Mouse (Mus musculus) lung, embryonic 15.5 days (tissue): Measurements from ENCODE around the gene Sema3a. TPM values are rescaled to one million over a fixed set of nuclear protein-coding genes. Genes with fewer than 3 reads are reported as not detected.

ENCODE experiments used
- ATAC-seq: fragments of 200-750 bp; cut with Nextera tagmentation; 2 replicates; pipeline ENCODE4 v1.8.0; 2017; ENCODE audit warnings: moderate number of reproducible peaks, borderline replicate concordance; ENCODE audit not compliant: low FRiP score, low TSS enrichment; ENCODE audit errors: extremely low read depth
- H3K27ac ChIP-seq: fragments of 300-500 bp; sonication (generic); 2 replicates; pipeline ENCODE4 v1.5.1; 2015; ENCODE audit warnings: moderate library complexity, mild to moderate bottlenecking, inconsistent platforms
- H3K27me3 ChIP-seq: fragments of 300-500 bp; sonication (generic); 2 replicates; pipeline ENCODE4 v1.6.1; 2015; ENCODE audit warnings: inconsistent platforms
- H3K36me3 ChIP-seq: fragments of 300-500 bp; sonication (generic); 2 replicates; pipeline ENCODE4 v1.6.1; 2015; ENCODE audit warnings: inconsistent platforms
- H3K4me1 ChIP-seq: fragments of 300-500 bp; sonication (generic); 2 replicates; pipeline ENCODE4 v1.6.1; 2015; ENCODE audit warnings: inconsistent platforms
- H3K4me2 ChIP-seq: fragments of 300-500 bp; sonication (generic); 2 replicates; pipeline ENCODE4 v1.6.1; 2015; ENCODE audit warnings: inconsistent platforms, mild to moderate bottlenecking, moderate library complexity
- H3K4me3 ChIP-seq: fragments of 300-500 bp; sonication (generic); 2 replicates; pipeline ENCODE4 v1.5.1; 2015; ENCODE audit warnings: mild to moderate bottlenecking, inconsistent platforms
- H3K9ac ChIP-seq: fragments of 300-500 bp; sonication (generic); 2 replicates; pipeline ENCODE4 v1.6.1; 2015; ENCODE audit warnings: inconsistent platforms
- H3K9me3 ChIP-seq: fragments of 300-500 bp; sonication (generic); 2 replicates; pipeline ENCODE4 v1.6.1; 2016; ENCODE audit warnings: inconsistent platforms
- WGBS: fragments of 180-500 bp; shearing (Covaris S2); methylation state at CpG from one replicate; pipeline ENCODE4 v1.1.7; 2015; 5-methylcytosine and 5-hydroxymethylcytosine counted together
- polyA plus RNA-seq: library from polyadenylated mRNA; unstranded; fragments of >200 nt; fragmentation: Nextera tagmentation; extraction: Ambion mirVana; gene quantifications from 2 replicates; pipeline ENCODE4 v1.2.1, GENCODE M21; 2015

Sema3a gene
- 25.3 and 26.8 TPM in 2 replicates for polyA plus RNA-seq

DNA sequence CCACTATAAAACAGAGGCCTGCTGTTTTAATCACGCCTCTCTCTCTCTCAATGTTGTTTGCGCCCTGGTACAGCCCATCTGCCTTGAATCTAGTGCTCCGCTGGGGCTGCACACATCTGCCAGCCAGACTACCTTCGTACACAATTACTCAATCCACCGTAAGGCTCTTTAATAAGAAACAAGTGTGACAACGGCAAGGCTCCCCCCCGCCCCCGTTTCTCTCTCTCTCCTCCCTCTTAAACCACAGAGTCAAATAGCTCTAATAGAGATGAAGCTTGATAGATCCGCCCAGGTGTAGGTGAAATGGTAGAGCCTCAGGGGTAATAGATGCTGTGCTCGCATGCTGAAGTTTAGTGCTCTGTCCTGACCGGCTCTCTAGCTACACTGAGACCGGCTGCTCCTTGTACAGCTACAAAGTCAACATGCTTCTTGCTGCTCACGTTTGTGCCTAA lies at the start of gene Sema3a:
TSS of gene Sema3a (plus strand) at position 174 of the 452 bp plus-strand sequence.
- Histone ChIP-seq H3K9me3 (no peaks in the 10 kb centered on the region), H3K4me2 (peak within 1 kb of the TSS; percentile 34), H3K9ac (no peak within 1 kb of the TSS), H3K36me3 (no peaks in the 10 kb centered on the region), H3K4me1 (peaks cover 9% of the 10 kb centered on the region), H3K27ac (peak within 1 kb of the TSS; percentile 48), H3K27me3 (no peaks in the 10 kb centered on the region), H3K4me3 (no peak within 1 kb of the TSS)
- WGBS: 47% methylated on average over 13 of the region's 13 CpGs
- peak; percentile 52; the same call in 1 of the 2 replicates for ATAC-seq

DNA sequence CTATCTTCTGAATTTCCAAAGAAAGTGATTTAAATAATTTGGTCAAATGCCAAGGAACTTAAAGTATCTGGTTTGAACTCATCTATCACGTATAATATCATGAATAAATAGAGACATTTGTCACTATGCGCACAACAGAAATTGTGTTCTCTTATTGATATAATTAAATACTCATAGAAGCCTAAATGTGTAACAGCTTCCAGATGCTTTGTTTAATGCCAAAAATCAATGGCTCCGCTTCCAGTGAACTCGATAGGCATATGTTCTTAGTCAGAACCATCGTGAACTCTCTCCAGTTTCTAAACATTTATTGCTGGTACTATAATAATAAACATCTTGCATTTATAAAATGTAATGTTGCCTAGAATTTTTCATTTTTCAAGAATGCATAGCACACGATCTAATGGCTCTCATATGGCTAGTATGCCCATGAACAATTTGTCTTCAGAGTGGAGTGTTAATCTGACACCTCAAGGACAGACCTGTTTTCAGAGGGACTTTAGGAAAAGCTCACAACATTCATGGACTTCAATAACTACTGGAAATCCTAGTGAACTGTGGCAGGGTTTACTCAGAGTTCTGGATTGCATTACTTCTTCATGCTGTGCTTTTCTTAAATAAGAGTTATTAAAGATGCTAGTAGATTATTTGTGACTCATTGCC lies 40.3 kb upstream of the Sema3a start:
- Histone ChIP-seq H3K9me3 (no peaks in the 10 kb centered on the region), H3K4me2 (no peak overlapping the region), H3K27ac (no peak overlapping the region), H3K4me1 (no peaks in the 10 kb centered on the region), H3K36me3 (no peaks in the 10 kb centered on the region), H3K27me3 (no peaks in the 10 kb centered on the region), H3K9ac (no peak overlapping the region), H3K4me3 (no peak overlapping the region)
- WGBS: 41% methylated on average over 6 of the region's 6 CpGs
- peak; percentile 14; the same call in 1 of the 2 replicates for ATAC-seq

DNA sequence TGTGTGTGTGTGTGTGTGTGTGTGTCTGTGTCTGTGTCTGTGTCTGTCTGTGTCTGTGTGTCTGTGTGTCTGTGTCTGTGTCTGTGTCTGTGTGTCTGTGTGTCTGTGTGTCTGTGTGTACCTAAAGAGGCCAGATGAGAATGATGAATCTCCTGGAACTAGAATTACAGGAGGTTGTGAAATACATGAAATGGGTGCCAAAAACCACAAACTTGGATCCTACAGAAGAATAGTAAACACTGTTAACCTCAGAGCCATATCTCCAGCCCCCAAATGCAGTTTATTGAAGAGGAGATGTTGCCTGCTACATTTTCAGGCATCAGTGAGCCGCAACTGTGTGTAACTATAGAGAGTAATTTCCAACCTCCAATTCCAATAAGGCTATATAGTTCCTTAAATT lies 34.8 kb upstream of the Sema3a start:
- H3K9ac ChIP-seq: no peak overlapping the region
- no peaks in the 10 kb centered on the region for H3K27me3 ChIP-seq
- no peaks in the 10 kb centered on the region for H3K9me3 ChIP-seq
- 46% methylated on average over 1 of the region's 1 CpGs for WGBS
- H3K4me1 ChIP-seq: no peaks in the 10 kb centered on the region
- H3K27ac ChIP-seq: no peak overlapping the region
- no peak; the same call in 1 of the 2 replicates for ATAC-seq
- H3K36me3 ChIP-seq: no peaks in the 10 kb centered on the region
- no peak overlapping the region for H3K4me2 ChIP-seq
- H3K4me3 ChIP-seq: no peak overlapping the region

DNA sequence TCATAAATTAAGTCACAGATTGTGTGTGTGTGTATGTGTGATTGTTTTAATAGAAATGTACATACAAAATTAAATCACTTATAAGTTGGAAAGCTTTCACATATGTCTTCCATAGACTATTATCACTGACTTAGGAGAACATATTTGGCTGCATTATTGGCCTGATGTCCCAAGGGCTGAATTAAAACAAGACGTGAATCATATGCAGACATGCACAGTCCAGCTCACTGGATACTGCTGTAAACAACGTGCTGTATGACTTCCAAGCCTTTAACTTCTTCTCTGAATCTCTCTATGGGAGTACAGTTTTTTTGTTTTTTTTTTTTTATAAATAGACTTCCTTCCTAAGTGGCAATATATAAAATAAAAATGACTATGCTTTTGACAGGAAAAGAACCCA lies 15.7 kb upstream of the Sema3a start:
- H3K4me3 ChIP-seq: no peak overlapping the region
- no peaks in the 10 kb centered on the region for H3K36me3 ChIP-seq
- ATAC-seq: no peak
- no peak overlapping the region for H3K9ac ChIP-seq
- no peaks in the 10 kb centered on the region for H3K9me3 ChIP-seq
- 16% methylated on average over 2 of the region's 2 CpGs for WGBS
- H3K27me3 ChIP-seq: no peaks in the 10 kb centered on the region
- no peak overlapping the region for H3K4me2 ChIP-seq
- H3K4me1 ChIP-seq: no peaks in the 10 kb centered on the region
- no peak overlapping the region for H3K27ac ChIP-seq

DNA sequence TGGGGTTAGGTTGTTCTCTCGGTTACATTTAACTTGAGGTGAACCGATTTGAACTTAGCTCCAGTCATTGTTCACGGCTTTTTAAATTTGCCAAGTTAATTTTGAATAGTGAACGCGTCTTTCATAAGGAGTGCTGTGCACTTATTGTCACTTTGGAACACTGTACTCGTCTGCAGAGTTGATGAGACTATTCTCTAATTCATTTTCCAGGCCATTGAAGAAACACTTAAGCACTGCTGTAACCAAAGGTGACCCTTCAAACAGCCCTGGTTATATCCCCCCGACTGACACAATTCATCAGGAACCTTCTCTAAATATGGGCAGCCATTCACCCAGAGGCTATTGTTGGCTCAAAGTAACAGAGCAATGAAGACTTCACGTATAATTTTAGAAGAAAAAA lies 8.0 kb upstream of the Sema3a start:
- no peaks in the 10 kb centered on the region for H3K4me1 ChIP-seq
- WGBS: 73% methylated on average over 8 of the region's 8 CpGs
- H3K9ac ChIP-seq: no peak overlapping the region
- H3K4me2 ChIP-seq: no peak overlapping the region
- no peak overlapping the region for H3K4me3 ChIP-seq
- H3K36me3 ChIP-seq: no peaks in the 10 kb centered on the region
- no peaks in the 10 kb centered on the region for H3K9me3 ChIP-seq
- H3K27me3 ChIP-seq: no peaks in the 10 kb centered on the region
- no peak for ATAC-seq
- H3K27ac ChIP-seq: no peak overlapping the region

DNA sequence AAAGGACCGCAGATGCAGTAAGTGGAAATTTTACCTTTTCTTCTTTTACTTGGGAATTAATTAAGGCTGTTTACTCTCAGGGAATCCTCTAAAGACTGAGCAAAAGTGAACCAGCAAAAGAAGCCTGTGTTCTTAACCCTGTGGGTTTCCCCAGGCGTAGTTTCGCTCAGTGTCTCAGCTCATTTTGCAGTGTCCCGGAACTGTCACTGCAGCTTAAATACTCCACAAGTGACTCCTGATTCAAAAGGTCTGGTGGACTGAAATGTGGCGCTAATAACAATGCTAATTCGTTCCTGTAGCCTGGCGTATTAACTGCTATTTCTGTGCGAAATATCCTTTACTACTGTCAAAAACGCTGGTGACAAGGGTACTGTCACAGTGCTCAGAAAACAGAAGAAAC lies 543 bp downstream of the Sema3a start:
- Histone ChIP-seq H3K27ac (peak overlapping the region; percentile 48), H3K4me1 (peaks cover 9% of the 10 kb centered on the region), H3K36me3 (no peaks in the 10 kb centered on the region), H3K9me3 (no peaks in the 10 kb centered on the region), H3K27me3 (no peaks in the 10 kb centered on the region), H3K4me3 (no peak overlapping the region), H3K4me2 (peak overlapping the region; percentile 34), H3K9ac (no peak overlapping the region)
- 37% methylated on average over 9 of the region's 9 CpGs for WGBS
- ATAC-seq: peak; percentile 73; the same call in 1 of the 2 replicates

DNA sequence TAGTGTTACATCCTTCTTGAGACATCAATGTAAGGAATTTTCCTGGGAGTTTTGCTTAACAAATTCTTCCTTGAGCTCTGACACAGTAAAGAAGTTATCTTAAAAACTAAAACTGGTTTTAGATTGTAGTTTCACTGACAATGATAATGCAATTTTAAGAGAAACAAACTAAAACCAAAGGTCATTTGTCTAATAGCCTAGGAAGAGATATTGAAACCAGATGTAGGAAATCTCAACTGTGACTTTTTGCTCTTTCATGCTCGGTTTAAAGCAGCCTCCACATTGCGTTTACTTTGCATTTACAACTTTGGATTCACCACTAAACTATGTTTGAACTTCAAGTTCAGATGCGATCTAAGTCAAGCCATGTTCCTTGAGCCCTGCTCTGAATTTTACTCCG lies 982 bp downstream of the Sema3a start:
- Histone ChIP-seq H3K4me2 (0 out of 2 replicates have a peak overlapping the region, but pooled peaks have one; percentile 34), H3K4me3 (no peak overlapping the region), H3K27ac (0 out of 2 replicates have a peak overlapping the region, but pooled peaks have one; percentile 48), H3K27me3 (no peaks in the 10 kb centered on the region), H3K9ac (no peak overlapping the region), H3K36me3 (no peaks in the 10 kb centered on the region), H3K9me3 (no peaks in the 10 kb centered on the region), H3K4me1 (peaks cover 9% of the 10 kb centered on the region)
- 37% methylated on average over 4 of the region's 4 CpGs for WGBS
- ATAC-seq: no peak

DNA sequence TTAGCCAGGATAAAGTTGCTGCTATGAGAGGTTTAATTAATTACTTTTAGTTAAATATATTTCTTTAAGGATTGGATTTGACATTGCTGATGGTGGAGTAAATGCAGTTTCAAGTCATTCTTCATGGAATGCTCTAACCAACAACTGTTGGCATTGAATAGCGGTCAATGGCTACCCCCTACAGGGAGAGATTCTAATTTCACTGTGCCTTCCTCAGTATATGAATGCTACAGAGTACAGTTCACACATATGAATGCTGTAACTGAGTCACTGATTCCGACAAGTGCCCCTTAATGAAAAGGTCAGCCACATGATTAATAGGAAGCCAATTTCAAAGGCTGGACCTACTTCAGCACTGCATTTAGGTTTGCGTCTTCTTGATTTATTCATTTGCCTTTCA lies 1.9 kb downstream of the Sema3a start:
- Histone ChIP-seq H3K27ac (no peak overlapping the region), H3K27me3 (no peaks in the 10 kb centered on the region), H3K4me1 (peaks cover 9% of the 10 kb centered on the region), H3K4me3 (no peak overlapping the region), H3K9ac (no peak overlapping the region), H3K4me2 (no peak overlapping the region), H3K9me3 (no peaks in the 10 kb centered on the region), H3K36me3 (no peaks in the 10 kb centered on the region)
- WGBS: 73% methylated on average over 3 of the region's 3 CpGs
- ATAC-seq: peak; percentile 35; the same call in 1 of the 2 replicates

DNA sequence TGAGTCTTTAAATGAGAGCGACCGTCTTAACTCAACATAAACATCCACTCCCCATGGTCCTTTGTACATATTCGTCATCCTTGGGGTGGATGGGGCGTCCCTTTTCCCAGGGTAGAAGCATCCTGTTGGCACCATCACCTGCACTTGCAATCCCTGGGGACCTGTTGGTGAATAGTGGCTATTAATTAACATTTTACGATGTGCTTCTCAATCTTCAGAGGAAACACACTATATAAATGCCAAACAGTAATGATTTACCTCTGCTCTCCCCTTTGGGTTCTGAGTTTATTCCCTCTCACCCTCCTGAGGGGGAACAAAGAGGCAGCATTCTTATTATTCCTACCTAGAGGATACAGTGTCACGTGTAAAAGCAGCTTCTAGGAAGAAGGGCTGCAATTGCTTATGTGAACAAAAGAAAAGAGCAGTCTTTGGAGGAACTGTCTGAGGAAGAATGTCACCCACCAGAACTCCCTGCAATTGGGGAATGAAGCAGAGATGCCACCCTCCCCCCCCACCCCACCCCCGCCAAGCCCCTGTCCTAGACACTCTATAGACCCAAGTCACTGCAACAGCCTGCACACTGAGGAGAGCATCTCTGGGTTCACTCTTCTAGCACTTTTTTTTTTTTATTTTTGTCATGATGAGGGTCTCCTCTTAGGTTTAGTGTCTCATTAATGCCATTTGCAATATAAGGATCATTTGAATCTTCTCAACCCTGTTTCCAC lies 19.7 kb downstream of the Sema3a start:
- Histone ChIP-seq H3K9ac (no peak overlapping the region), H3K27me3 (no peaks in the 10 kb centered on the region), H3K9me3 (no peaks in the 10 kb centered on the region), H3K4me1 (no peaks in the 10 kb centered on the region), H3K4me3 (no peak overlapping the region), H3K27ac (no peak overlapping the region), H3K36me3 (no peaks in the 10 kb centered on the region), H3K4me2 (no peak overlapping the region)
- 69% methylated on average over 7 of the region's 7 CpGs for WGBS
- ATAC-seq: no peak

DNA sequence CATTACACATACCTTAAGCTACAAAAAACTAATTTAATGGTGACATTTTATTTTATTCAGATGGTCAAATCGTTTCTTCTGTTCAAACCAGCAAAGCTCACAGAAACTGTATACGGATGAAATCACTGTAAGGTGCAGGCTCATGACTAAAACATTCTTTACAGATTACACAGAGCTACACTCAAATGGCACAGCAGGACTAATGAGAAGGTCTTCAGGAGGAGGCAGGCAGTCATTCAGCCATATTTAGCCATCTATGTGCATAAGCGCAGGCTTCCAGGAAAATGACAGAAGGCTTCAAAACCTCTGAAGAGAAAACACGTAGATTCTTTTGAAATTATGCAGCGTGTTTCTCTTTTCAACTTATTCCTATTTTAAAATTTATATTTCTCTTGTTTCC lies 24.7 kb downstream of the Sema3a start:
- WGBS: 86% methylated on average over 5 of the region's 5 CpGs
- no peaks in the 10 kb centered on the region for H3K9me3 ChIP-seq
- H3K4me1 ChIP-seq: no peaks in the 10 kb centered on the region
- no peak for ATAC-seq
- no peaks in the 10 kb centered on the region for H3K27me3 ChIP-seq
- H3K36me3 ChIP-seq: no peaks in the 10 kb centered on the region
- H3K27ac ChIP-seq: no peak overlapping the region
- no peak overlapping the region for H3K9ac ChIP-seq
- H3K4me3 ChIP-seq: no peak overlapping the region
- no peak overlapping the region for H3K4me2 ChIP-seq

DNA sequence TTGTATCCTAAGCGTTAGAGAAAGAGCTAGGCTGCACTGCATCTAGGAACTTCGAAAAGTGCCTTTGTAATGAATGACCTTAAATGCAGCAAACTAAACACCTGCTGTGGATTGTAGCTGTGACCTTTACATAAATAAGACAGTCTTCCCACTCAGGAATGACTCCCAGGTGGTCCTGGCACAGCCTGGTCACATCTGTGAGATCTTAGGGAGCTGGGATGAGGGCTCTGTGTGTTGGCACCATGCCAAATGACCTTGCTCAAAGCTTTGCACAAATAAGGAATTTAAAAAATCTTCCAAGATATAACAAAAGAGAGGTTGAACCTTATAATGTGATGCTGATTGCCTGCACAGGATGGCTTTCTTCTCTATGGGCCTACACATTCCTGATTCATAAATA lies 25.8 kb downstream of the Sema3a start:
- Histone ChIP-seq H3K4me2 (no peak overlapping the region), H3K9ac (no peak overlapping the region), H3K27me3 (no peaks in the 10 kb centered on the region), H3K4me3 (no peak overlapping the region), H3K4me1 (no peaks in the 10 kb centered on the region), H3K9me3 (no peaks in the 10 kb centered on the region), H3K27ac (no peak overlapping the region), H3K36me3 (no peaks in the 10 kb centered on the region)
- ATAC-seq: no peak
- WGBS: 51% methylated on average over 2 of the region's 2 CpGs
